Mouse (Mus musculus) neural tube, embryonic 11.5 days (tissue): ENCODE results near the gene Mdn1. TPM values are rescaled to one million over a fixed set of nuclear protein-coding genes. Genes with fewer than 3 reads are reported as not detected.

Experiments used
- ATAC-seq: fragments of 200-750 bp; cut with Nextera tagmentation; 2 replicates; pipeline ENCODE4 v1.8.0; 2017; ENCODE audit warnings: moderate number of reproducible peaks, mild to moderate bottlenecking, moderate TSS enrichment, moderate library complexity; ENCODE audit not compliant: insufficient read depth, low FRiP score, low TSS enrichment
- DNase-seq: peaks from one replicate; pipeline ENCODE4 v3.0.0-alpha.2; 2015; ENCODE audit warnings: low spot score
- H3K27ac ChIP-seq: fragments of 300-500 bp; sonication (generic); 2 replicates; pipeline ENCODE4 v1.5.1; 2014; ENCODE audit warnings: low read depth, mild to moderate bottlenecking, low read length
- H3K27me3 ChIP-seq: fragments of 300-500 bp; sonication (generic); 2 replicates; pipeline ENCODE4 v1.6.1; 2014; ENCODE audit warnings: mild to moderate bottlenecking, low read length, mixed read lengths; ENCODE audit not compliant: control insufficient read depth, insufficient read depth
- H3K36me3 ChIP-seq: fragments of 300-500 bp; sonication (generic); 2 replicates; pipeline ENCODE4 v1.6.1; 2014; ENCODE audit warnings: mild to moderate bottlenecking, low read length, moderate library complexity, mixed read lengths; ENCODE audit not compliant: control insufficient read depth, insufficient read depth
- H3K4me1 ChIP-seq: fragments of 300-500 bp; sonication (generic); 2 replicates; pipeline ENCODE4 v1.6.1; 2014; ENCODE audit warnings: low read length, mixed read lengths; ENCODE audit not compliant: control insufficient read depth, insufficient read depth
- H3K4me2 ChIP-seq: fragments of 300-500 bp; sonication (generic); 2 replicates; pipeline ENCODE4 v1.6.1; 2014; ENCODE audit warnings: low read depth, mild to moderate bottlenecking, moderate library complexity
- H3K4me3 ChIP-seq: fragments of 300-500 bp; sonication (generic); 2 replicates; pipeline ENCODE4 v1.5.1; 2014; ENCODE audit warnings: low read depth, low read length
- H3K9ac ChIP-seq: fragments of 300-500 bp; sonication (generic); 2 replicates; pipeline ENCODE4 v1.6.1; 2014; ENCODE audit warnings: mild to moderate bottlenecking, low read length
- H3K9me3 ChIP-seq: fragments of 300-500 bp; sonication (generic); 2 replicates; pipeline ENCODE4 v1.6.1; 2016; ENCODE audit warnings: low read length; ENCODE audit not compliant: control insufficient read depth
- WGBS: fragments of 180-500 bp; shearing (Covaris S2); extraction: QIAGEN DNeasy Blood & Tissue Kit; methylation state at CpG from one replicate; pipeline ENCODE4 v1.1.7; 2014; 5-methylcytosine and 5-hydroxymethylcytosine counted together
- polyA plus RNA-seq: library from polyadenylated mRNA; unstranded; fragments of >200 nt; fragmentation: Nextera tagmentation; extraction: Ambion mirVana; gene quantifications from 2 replicates; pipeline ENCODE4 v1.2.1, GENCODE M21; 2014

The Mdn1 gene
- polyA plus RNA-seq, 1 experiment from 2014 or later: 18.9 TPM

DNA sequence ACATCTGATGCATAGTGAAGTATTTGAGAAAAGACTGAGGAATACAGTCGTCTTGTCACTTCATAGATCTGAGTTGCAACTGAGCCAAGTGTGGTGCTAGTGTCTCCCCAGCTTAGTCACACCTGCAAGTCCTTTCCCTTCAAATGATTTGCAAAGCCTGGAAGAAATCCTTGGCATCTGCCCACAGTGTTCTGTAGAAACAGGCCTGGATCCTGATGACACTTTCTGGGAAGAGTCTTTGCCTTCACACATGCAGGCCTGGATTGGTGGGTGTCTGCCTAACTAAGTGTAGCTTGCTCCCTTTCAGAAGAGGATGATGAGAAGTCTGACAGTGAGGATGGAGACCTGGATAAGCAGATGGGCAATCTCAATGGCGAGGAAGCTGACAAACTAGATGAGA is 100.5 kb downstream of the Mdn1 start:
- no peak overlapping the region for H3K4me2 ChIP-seq
- H3K27me3 ChIP-seq: no peaks in the 10 kb centered on the region
- no peaks in the 10 kb centered on the region for H3K9me3 ChIP-seq
- no peaks in the 10 kb centered on the region for H3K4me1 ChIP-seq
- no peak overlapping the region for H3K27ac ChIP-seq
- no peak for DNase-seq
- peaks cover 18% of the 10 kb centered on the region for H3K36me3 ChIP-seq
- no peak overlapping the region for H3K4me3 ChIP-seq
- ATAC-seq: no peak
- H3K9ac ChIP-seq: no peak overlapping the region
- WGBS: 95% methylated on average over 2 of the region's 2 CpGs

DNA sequence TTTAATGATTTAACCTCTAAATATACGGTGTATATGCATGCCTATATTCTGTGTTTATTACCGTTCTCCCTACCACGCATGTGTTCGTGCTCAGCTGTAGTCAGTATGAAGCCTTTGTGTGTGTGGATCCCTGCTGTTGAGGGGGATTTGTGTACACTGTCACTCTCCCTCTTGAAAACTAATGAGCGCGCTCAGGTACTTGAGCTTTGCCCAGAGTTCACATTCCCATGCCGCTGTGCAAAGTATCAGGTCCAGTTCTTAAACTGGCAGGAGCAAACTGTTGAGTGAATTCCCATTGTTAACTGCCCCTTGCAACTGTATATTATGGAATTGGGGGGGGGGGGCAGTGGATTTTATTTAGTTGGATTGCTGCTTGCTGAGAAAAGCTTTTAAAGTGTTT is 110.6 kb downstream of the Mdn1 start:
- H3K4me3 ChIP-seq: no peak overlapping the region
- ATAC-seq: no peak
- no peaks in the 10 kb centered on the region for H3K4me1 ChIP-seq
- peaks cover 14% of the 10 kb centered on the region for H3K36me3 ChIP-seq
- no peak for DNase-seq
- H3K27me3 ChIP-seq: no peaks in the 10 kb centered on the region
- H3K4me2 ChIP-seq: no peak overlapping the region
- H3K9ac ChIP-seq: no peak overlapping the region
- H3K27ac ChIP-seq: no peak overlapping the region
- H3K9me3 ChIP-seq: no peaks in the 10 kb centered on the region
- 92% methylated on average over 7 of the region's 7 CpGs for WGBS

DNA sequence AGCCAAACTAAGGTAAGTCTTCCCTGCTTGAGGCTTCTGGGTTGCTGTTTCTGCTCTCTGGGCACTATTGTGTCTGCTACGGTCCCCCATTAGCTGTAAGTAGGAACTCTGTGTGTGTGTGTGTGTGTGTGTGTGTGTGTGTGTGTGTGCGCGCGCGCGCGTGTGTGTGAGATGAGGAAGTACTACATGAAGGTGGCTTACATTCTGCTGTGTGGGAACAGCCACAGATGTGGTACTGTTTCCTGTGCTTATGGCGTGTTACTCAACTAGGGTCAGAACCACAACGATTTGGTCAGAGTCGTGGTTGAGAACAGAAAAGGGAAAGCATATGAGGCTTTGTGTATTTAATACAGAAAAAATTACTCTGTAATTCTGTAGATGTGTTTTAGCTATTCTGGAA is 111.1 kb downstream of the Mdn1 start:
- Histone ChIP-seq H3K9me3 (no peaks in the 10 kb centered on the region), H3K4me1 (no peaks in the 10 kb centered on the region), H3K9ac (no peak overlapping the region), H3K27ac (no peak overlapping the region), H3K27me3 (no peaks in the 10 kb centered on the region), H3K36me3 (peaks cover 14% of the 10 kb centered on the region), H3K4me3 (no peak overlapping the region), H3K4me2 (no peak overlapping the region)
- no peak for DNase-seq
- WGBS: 97% methylated on average over 10 of the region's 10 CpGs
- no peak for ATAC-seq

GRCm38 (mm10) chr4:32770284-32770810 is 113.4 kb downstream of the Mdn1 start:
- peaks cover 23% of the 10 kb centered on the region for H3K36me3 ChIP-seq
- no peaks in the 10 kb centered on the region for H3K4me1 ChIP-seq
- H3K4me3 ChIP-seq: no peak overlapping the region
- no peaks in the 10 kb centered on the region for H3K9me3 ChIP-seq
- no peak overlapping the region for H3K4me2 ChIP-seq
- H3K27ac ChIP-seq: no peak overlapping the region
- H3K27me3 ChIP-seq: no peaks in the 10 kb centered on the region
- DNase-seq (no peak), ATAC-seq (no peak)
- H3K9ac ChIP-seq: no peak overlapping the region
- 94% methylated on average over 7 of the region's 7 CpGs for WGBS

DNA sequence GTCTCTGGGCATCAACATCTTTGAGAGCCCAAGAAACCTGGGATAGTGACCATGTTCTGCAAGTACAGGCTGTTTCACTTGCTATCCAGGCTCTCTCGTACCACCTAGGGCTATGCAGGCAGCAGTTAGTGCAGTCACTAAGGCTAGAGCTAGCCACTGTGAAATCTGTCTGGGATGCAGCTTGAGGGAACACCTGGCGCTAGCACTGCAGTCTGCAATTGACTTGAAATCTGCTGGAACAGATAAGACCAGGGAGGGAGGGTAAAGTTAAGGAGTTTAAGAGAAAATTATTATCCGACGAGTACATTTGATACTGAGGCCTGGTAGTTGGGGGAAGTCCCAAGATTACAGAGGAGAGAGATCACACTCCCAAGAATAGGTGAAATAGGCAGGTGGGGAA is 123.1 kb downstream of the Mdn1 start:
- Histone ChIP-seq H3K36me3 (no peaks in the 10 kb centered on the region), H3K27ac (no peak overlapping the region), H3K4me1 (no peaks in the 10 kb centered on the region), H3K4me3 (no peak overlapping the region), H3K27me3 (no peaks in the 10 kb centered on the region), H3K9ac (no peak overlapping the region), H3K9me3 (no peaks in the 10 kb centered on the region), H3K4me2 (no peak overlapping the region)
- DNase-seq (no peak), ATAC-seq (no peak)
- 91% methylated on average over 4 of the region's 4 CpGs for WGBS

DNA sequence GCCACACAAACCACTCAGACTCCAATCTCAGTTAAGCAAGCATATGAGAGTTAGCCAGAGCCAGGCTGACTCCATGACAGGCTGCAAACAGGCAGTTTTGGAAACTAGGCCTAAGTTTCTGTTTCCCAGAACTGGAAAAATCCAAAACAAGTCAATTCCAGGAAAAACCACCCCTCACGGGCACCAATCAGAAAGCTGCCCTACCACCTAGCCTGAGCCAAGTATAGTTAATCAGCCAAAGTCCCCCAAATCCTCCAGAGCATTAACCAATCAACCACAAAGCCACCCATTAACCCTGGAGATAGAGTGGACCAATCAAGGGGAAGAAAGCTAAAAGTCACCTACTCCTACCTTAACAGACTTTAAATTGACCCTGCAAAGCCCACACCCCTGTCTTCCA is 130.2 kb downstream of the Mdn1 start:
- no peak for ATAC-seq
- no peak overlapping the region for H3K4me3 ChIP-seq

GRCm38 (mm10) chr4:32789020-32789419 is 132.1 kb downstream of the Mdn1 start:
- H3K27me3 ChIP-seq: no peaks in the 10 kb centered on the region
- H3K4me2 ChIP-seq: no peak overlapping the region
- no peaks in the 10 kb centered on the region for H3K9me3 ChIP-seq
- DNase-seq: no peak
- no peak overlapping the region for H3K4me3 ChIP-seq
- no peak overlapping the region for H3K27ac ChIP-seq
- no peak overlapping the region for H3K9ac ChIP-seq
- 87% methylated on average over 4 of the region's 4 CpGs for WGBS
- H3K36me3 ChIP-seq: no peaks in the 10 kb centered on the region
- no peaks in the 10 kb centered on the region for H3K4me1 ChIP-seq
- no peak for ATAC-seq

More for the DNA sequence above, 130.2 kb downstream of the Mdn1 start:
- no peaks in the 10 kb centered on the region for H3K9me3 ChIP-seq
- H3K4me2 ChIP-seq: no peak overlapping the region
- H3K4me1 ChIP-seq: no peaks in the 10 kb centered on the region
- no peak overlapping the region for H3K27ac ChIP-seq
- 92% methylated on average over 1 of the region's 1 CpGs for WGBS
- H3K27me3 ChIP-seq: no peaks in the 10 kb centered on the region
- H3K9ac ChIP-seq: no peak overlapping the region
- H3K36me3 ChIP-seq: no peaks in the 10 kb centered on the region
- DNase-seq: no peak

DNA sequence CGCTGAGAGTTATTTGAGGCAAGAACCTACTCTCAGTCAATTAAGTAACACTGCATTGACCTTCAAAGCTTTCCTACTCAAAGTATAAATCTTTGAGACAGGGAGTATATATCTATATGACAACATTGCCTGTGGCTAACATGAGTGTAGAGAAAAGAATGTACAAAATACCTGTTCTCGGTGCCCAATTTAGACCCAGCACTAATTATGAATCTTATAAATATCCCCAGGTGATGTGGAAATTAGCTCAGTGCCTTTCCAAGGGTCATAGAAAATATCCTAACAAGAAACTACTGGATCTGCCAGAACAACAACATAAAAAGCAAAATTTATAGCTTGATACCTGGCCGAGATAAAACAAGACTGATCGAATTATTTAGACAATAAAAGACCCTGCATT is 142.1 kb downstream of the Mdn1 start:
- ATAC-seq: no peak
- 97% methylated on average over 4 of the region's 4 CpGs for WGBS
- H3K9me3 ChIP-seq: no peaks in the 10 kb centered on the region
- no peak overlapping the region for H3K9ac ChIP-seq
- H3K27me3 ChIP-seq: no peaks in the 10 kb centered on the region
- no peak overlapping the region for H3K27ac ChIP-seq
- H3K4me1 ChIP-seq: no peaks in the 10 kb centered on the region
- H3K4me2 ChIP-seq: no peak overlapping the region
- no peak overlapping the region for H3K4me3 ChIP-seq
- no peak for DNase-seq
- H3K36me3 ChIP-seq: no peaks in the 10 kb centered on the region

- H3K4me2 ChIP-seq: peak within 1 kb of the TSS; percentile 73
- WGBS: under 1% methylated on average over 53 of the region's 53 CpGs
Measured at GRCm38 (mm10) chr4:32799966-32800576, 143.2 kb downstream of the Mdn1 start, which contains the start of gene Lyrm2. Gene Lyrm2, plus strand, starts transcription at chr4:32800253.

More at GRCm38 (mm10) chr4:32799966-32800576, 143.2 kb downstream of the Mdn1 start, which contains the start of gene Lyrm2:
- Histone ChIP-seq H3K36me3 (no peaks in the 10 kb centered on the region), H3K9me3 (no peaks in the 10 kb centered on the region), H3K4me1 (no peaks in the 10 kb centered on the region), H3K27me3 (no peaks in the 10 kb centered on the region), H3K9ac (peak within 1 kb of the TSS; percentile 95), H3K27ac (peak within 1 kb of the TSS; percentile 98), H3K4me3 (peak within 1 kb of the TSS; percentile 76)
- ATAC-seq (peak; percentile 89), DNase-seq (peak; percentile 88)
